Mouse (Mus musculus) frontal cortex, adult (tissue): ENCODE data around the gene Atrip.

Source experiments
- ATAC-seq: cut with Nextera tagmentation; 2 replicates; pipeline ENCODE4 v1.9.2; 2017; ENCODE audit warnings: mild to moderate bottlenecking, moderate library complexity, mixed read lengths; ENCODE audit not compliant: low TSS enrichment

The Atrip gene

DNA sequence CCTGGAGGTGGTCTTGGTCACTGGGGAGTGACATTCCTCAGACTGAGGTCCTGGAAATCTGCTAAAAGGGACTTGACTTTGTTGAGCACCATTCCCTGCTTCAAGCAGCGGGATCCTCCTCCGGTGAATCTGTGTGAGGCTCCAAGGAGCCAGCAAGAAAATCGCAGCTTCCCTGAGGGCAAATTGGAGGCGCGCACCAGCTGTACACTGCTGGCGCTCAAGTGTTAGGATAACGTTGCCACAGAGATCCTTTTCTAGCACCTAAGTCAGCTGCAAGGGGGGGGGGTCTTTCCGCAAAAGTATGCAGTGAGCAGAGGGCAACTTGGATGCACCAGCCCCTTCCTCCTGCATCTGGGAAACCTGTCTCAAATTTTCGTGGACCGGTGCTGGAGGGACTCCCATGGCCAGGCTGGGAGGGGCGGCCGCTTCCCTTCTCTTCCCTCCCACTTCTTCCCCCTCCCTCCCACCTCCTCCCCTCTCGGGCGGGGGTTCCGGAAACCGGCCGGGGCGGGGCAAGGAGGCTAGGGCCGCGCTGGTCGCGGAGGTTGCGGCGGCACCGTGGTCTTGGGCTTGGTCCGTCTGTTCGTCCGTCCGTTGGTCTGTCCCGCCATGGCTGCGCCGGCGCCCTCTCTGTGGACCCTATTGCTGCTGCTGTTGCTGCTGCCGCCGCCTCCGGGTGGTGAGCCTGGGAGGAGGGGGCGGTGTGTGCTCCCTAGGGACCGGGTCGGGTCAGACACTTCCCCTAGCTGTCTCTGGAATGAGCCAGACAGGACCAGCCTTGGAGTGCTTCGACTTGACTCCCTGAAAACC is 35.6 kb downstream of the Atrip start, which contains the start of gene Shisa5:
Gene Shisa5, plus strand, starts transcription at position 480 of the 810 bp plus-strand sequence.
- peak; percentile 31; the same call in 1 of the 2 replicates for ATAC-seq

GRCm38 (mm10) chr9:109032435-109032834 is 41.5 kb downstream of the Atrip start:
- no peak for ATAC-seq

DNA sequence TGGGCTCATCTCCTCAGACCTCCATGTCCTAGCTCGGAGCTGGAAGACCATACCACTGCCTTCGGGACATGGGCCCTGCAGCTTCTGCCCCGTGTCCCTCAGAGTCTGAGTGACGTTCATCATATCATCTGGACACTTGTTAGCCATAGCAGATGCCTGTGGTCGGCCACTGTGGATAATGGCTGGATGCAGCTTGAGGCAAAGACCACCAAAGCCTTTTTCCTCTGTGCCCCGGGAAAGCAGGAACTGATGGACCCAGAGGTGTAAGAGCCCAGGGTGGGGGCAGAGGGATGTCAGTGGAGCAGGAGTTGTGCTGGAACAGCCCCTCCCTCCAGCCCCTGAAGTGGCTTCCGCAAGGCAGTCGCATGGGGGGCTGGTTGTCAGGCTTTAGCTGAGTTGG is 42.2 kb downstream of the Atrip start:
- ATAC-seq, result no peak

GRCm38 (mm10) chr9:109031001-109031400 is 42.9 kb downstream of the Atrip start:
- no peak for ATAC-seq

- no peak for ATAC-seq
Measured at GRCm38 (mm10) chr9:109030312-109030711, 43.6 kb downstream of the Atrip start.

- no peak for ATAC-seq
Measured at GRCm38 (mm10) chr9:109028919-109029318, 45.0 kb downstream of the Atrip start.

GRCm38 (mm10) chr9:109028421-109028820 is 45.5 kb downstream of the Atrip start:
- ATAC-seq, result no peak

GRCm38 (mm10) chr9:109027521-109027920 is 46.4 kb downstream of the Atrip start:
- ATAC-seq, result no peak

- ATAC-seq, result peak; percentile 86
Measured at GRCm38 (mm10) chr9:109022866-109023685, 50.8 kb downstream of the Atrip start.

GRCm38 (mm10) chr9:109021428-109021827 is 52.5 kb downstream of the Atrip start:
- peak; percentile 48 for ATAC-seq

GRCm38 (mm10) chr9:109016973-109017604 is 56.8 kb downstream of the Atrip start:
- ATAC-seq, result no peak

DNA sequence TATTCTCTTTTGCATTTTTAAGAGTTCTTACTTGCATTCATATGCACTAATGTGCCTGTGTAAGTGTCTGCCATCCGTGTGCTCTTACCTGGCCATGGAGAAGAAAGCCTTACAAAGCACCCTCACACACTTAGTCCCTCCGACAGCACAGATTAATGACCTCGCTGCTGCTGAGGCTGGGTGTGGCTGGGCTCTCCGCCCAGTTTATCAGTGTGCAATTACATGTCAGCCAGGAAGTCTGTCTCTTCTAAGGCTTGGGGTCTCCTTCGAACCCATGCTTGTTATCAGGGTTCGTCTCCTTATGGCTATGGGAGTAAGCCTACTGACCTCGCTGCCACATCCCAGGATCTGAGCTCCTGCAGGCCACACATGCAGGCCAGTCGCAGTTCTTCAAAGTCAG is 58.5 kb downstream of the Atrip start:
- ATAC-seq, result no peak

DNA sequence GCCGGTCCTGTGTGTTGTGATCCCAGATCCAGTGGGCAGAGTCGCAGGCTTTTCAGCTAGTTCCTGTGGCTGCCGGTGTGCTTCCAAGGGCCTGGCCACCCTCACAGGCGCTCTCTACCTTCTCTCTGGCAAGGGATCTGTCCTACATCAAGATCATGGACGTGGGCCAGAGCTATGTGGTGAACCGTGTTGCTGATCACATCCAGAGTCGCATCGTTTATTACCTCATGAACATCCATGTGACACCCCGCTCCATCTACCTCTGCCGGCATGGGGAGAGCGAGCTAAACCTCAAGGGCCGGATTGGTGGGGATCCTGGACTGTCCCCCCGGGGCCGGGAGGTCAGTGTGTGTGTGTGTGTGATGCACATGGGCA is 63.6 kb downstream of the Atrip start:
- ATAC-seq, result no peak

- peak; percentile 70 for ATAC-seq
Measured at GRCm38 (mm10) chr9:109009636-109010315, 64.1 kb downstream of the Atrip start.

DNA sequence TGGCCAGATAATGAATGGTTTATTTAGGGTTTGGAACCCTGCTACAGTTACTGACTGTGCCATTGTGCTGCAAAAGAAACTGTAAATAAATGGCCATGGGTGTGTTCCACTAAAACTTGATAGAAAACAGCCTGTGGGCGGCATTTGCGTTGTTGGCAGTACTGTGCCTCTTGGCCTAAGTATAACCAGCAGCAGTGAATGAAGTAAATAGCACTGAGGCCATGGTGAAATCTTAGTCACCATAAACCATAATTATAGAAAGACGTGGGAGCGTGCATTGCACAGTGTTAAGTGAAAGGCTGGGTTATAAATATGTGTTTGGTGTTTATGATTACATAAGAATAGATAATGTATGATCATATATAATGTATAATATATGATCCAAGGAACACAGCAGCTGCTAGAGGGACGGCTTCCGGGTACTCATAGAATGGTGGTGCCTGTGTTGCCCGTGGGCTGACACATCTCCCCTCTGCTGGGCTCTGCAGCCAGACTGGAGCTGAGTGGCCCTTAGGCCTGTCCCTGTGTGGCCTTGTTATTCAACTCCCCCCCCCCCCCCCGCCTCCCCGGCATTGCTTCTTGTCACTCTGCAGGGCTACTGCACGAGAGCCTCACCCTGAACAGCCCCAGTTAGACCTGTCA is 64.8 kb downstream of the Atrip start:
- ATAC-seq, result peak; percentile 83

GRCm38 (mm10) chr9:109008081-109008480 is 65.8 kb downstream of the Atrip start:
- no peak for ATAC-seq
